In genomic region chr12:16643508-16644345, GRCm38 (mm10) we compare ENCODE assay signal across 8 mouse cellular contexts. TPM values are rescaled to one million over a fixed set of nuclear protein-coding genes. Genes with fewer than 3 reads are reported as not detected.
DNase-seq lines count a peak whose midpoint lies in the region; ATAC-seq lines count a peak whose summit lies in the region.

No protein-coding gene starts in this region.

- no peaks in the 10 kb centered on the region for H3K4me1 ChIP-seq in lung, embryonic 16.5 days (replicated peaks; ENCODE audit: control insufficient read depth, insufficient read depth, low read length)
- peaks cover 11% of the 10 kb centered on the region for H3K4me1 ChIP-seq in forebrain, embryonic 16.5 days (replicated peaks; ENCODE audit: control insufficient read depth, insufficient read depth, low read length)
- H3K4me1 ChIP-seq in midbrain, embryonic 11.5 days (ENCODE audit: control insufficient read depth, insufficient read depth, low read length) = peaks cover 8% of the 10 kb centered on the region

- DNase-seq in lung, postnatal 25 days (ENCODE audit: low spot score) = no peak
- peak; percentile 57 to 70 for DNase-seq in heart, postnatal 36 days
- peak; percentile 89 for DNase-seq in midbrain, embryonic 11.5 days (ENCODE audit: low spot score, missing footprints)
- DNase-seq in testis, postnatal 10 days (ENCODE audit: low spot score) = peak; percentile 49
- no peak for DNase-seq in ovary, postnatal 14 days (ENCODE audit: low spot score)
- no peak for DNase-seq in urinary bladder, adult 18-20 months (ENCODE audit: low spot score in 2 of 2)

- H3K27me3 ChIP-seq in lung, embryonic 16.5 days (ENCODE audit: control insufficient read depth, insufficient read depth, low read depth, low read length) = no peaks in the 10 kb centered on the region
- no peaks in the 10 kb centered on the region for H3K27me3 ChIP-seq in forebrain, embryonic 16.5 days (replicated peaks; ENCODE audit: control insufficient read depth, insufficient read depth, low read length)
- no peaks in the 10 kb centered on the region for H3K27me3 ChIP-seq in midbrain, embryonic 11.5 days (ENCODE audit: control insufficient read depth, insufficient read depth, low read length)

- no peak overlapping the region for H3K4me2 ChIP-seq in lung, embryonic 16.5 days (ENCODE audit: low read depth, low read length)
- no peak overlapping the region for H3K4me2 ChIP-seq in forebrain, embryonic 16.5 days (ENCODE audit: low read length)
- no peak overlapping the region for H3K4me2 ChIP-seq in midbrain, embryonic 11.5 days

- no peak overlapping the region for H3K4me3 ChIP-seq in lung, embryonic 16.5 days (ENCODE audit: low read length)
- no peak overlapping the region for H3K4me3 ChIP-seq in forebrain, embryonic 16.5 days (replicated peaks; ENCODE audit: low read length)
- no peak overlapping the region for H3K4me3 ChIP-seq in midbrain, embryonic 11.5 days (ENCODE audit: low read depth, low read length)

- no peak overlapping the region for H3K27ac ChIP-seq in lung, embryonic 16.5 days (ENCODE audit: low read length)
- H3K27ac ChIP-seq in forebrain, embryonic 16.5 days (ENCODE audit: low read length) = peak overlapping the region; percentile 60
- H3K27ac ChIP-seq in midbrain, embryonic 11.5 days (ENCODE audit: low read depth, low read length) = no peak overlapping the region

- 44% methylated on average over 12 of the region's 12 CpGs for WGBS in lung, embryonic 16.5 days
- 19% methylated on average over 12 of the region's 12 CpGs for WGBS in forebrain, embryonic 16.5 days
- 56% methylated on average over 12 of the region's 12 CpGs for WGBS in midbrain, embryonic 11.5 days

- H3K9ac ChIP-seq in lung, embryonic 16.5 days (ENCODE audit: low read length) = no peak overlapping the region
- H3K9ac ChIP-seq in forebrain, embryonic 16.5 days (replicated peaks; ENCODE audit: low read depth, low read length) = no peak overlapping the region
- H3K9ac ChIP-seq in midbrain, embryonic 11.5 days (ENCODE audit: low read length) = 0 out of 2 replicates have a peak overlapping the region, but pooled peaks have one; percentile 2

- intact Hi-C loops in heart, postnatal 36 days (cut with DNase I) = no loop called here

- no peaks in the 10 kb centered on the region for H3K9me3 ChIP-seq in lung, embryonic 16.5 days (ENCODE audit: control insufficient read depth, low read length)
- H3K9me3 ChIP-seq in forebrain, embryonic 16.5 days (ENCODE audit: control insufficient read depth, low read length) = no peaks in the 10 kb centered on the region
- no peaks in the 10 kb centered on the region for H3K9me3 ChIP-seq in midbrain, embryonic 11.5 days (ENCODE audit: control insufficient read depth, low read length)

- H3K36me3 ChIP-seq in lung, embryonic 16.5 days (ENCODE audit: control insufficient read depth, insufficient read depth, low read length) = no peaks in the 10 kb centered on the region
- H3K36me3 ChIP-seq in forebrain, embryonic 16.5 days (ENCODE audit: control insufficient read depth, insufficient read depth) = no peaks in the 10 kb centered on the region
- H3K36me3 ChIP-seq in midbrain, embryonic 11.5 days (ENCODE audit: control insufficient read depth, insufficient read depth, low read length) = no peaks in the 10 kb centered on the region

- peak; percentile 49 for ATAC-seq in lung, embryonic 16.5 days (ENCODE audit: low read depth)
- ATAC-seq in forebrain, embryonic 16.5 days = peak; percentile 91
- ATAC-seq in midbrain, embryonic 11.5 days (ENCODE audit: low FRiP score) = peak; percentile 54; the same call in 1 of the 2 replicates

RNA-seq across cellular contexts. Expression of gene Ntsr2, which starts 9.5 kb away (rescaled TPM):
- 0.24 and 0.52 TPM in 2 replicates for polyA plus RNA-seq in lung, embryonic 16.5 days (2015; fragmentation: Nextera tagmentation; extraction: Ambion mirVana)
- 1.8 and 2.9 TPM in 2 replicates for polyA plus RNA-seq in forebrain, embryonic 16.5 days (2015; fragmentation: Nextera tagmentation; extraction: Ambion mirVana)
- total RNA-seq in heart, postnatal 36 days (2021) = 1 to 10 TPM; 8.6 to 9.6 TPM
- polyA plus RNA-seq in midbrain, embryonic 11.5 days (2014; fragmentation: Nextera tagmentation; extraction: Ambion mirVana) = not detected in 2 replicates

RNA-seq across cellular contexts. Expression of gene Lpin1, which starts 33.0 kb away (rescaled TPM):
- 8.1 and 9.3 TPM in 2 replicates for polyA plus RNA-seq in lung, embryonic 16.5 days (2015; fragmentation: Nextera tagmentation; extraction: Ambion mirVana)
- polyA plus RNA-seq in forebrain, embryonic 16.5 days (2015; fragmentation: Nextera tagmentation; extraction: Ambion mirVana) = 19.5 and 23.0 TPM in 2 replicates
- total RNA-seq in heart, postnatal 36 days (2021) = 100 to 1,000 TPM; 106 to 172 TPM
- polyA plus RNA-seq in midbrain, embryonic 11.5 days (2014; fragmentation: Nextera tagmentation; extraction: Ambion mirVana) = 10.5 and 11.4 TPM in 2 replicates

Comparison
In these comparisons a context has a peak if more than half of its experiments do, and no peak if none do; other contexts are left out.
1. DNase-seq: peak in heart, postnatal 36 days (2 of 2), midbrain, embryonic 11.5 days (single experiment) and testis, postnatal 10 days (single experiment); none in lung, postnatal 25 days (single experiment), ovary, postnatal 14 days (single experiment) and urinary bladder, adult 18-20 months (0 of 2).
2. Peak in every context shown above with its lines, with median percentiles within 50 percentile points of each other: ATAC-seq.